Mouse (Mus musculus): ENCODE data around the gene Prx.

DNA sequence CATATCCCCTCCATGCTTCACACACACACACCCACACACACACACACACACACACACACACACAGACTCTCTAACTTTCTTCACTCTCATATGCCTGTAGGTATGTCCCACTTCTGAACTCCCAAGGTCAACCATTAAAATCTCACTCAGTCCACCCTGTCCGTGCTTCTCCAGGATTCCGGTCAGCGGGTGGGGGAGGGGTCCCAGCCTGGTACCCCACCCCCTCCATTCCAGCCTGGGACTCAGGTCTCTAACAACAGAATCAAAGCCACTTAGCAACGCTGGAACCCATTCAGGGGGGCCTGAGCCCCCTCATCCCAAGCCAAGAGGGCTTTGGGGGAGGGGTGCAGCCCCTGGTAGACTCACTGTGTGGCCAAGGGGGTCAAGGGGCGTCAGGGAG is 23.8 kb downstream of the Prx start, which contains the start of gene Hipk4:
- TF ChIP-seq GATA1 (IDR thresholded peaks at IDR 0.05; ENCODE audit: borderline replicate concordance, low read length) = no peak
- TF ChIP-seq FLI1 (IDR thresholded peaks at IDR 0.05; ENCODE audit: low read length) = no peak
